Mouse (Mus musculus): ENCODE measurements at regions not wholly inside any gene's neighbourhood (a gene's known extent, or its start where the extent isn't known, plus 50 kb on each side); places are given as distances from the start of the nearest gene placed in this dataset.

- intact Hi-C loops (cut with DNase I), result no loop called here
- no peak for DNase-seq (ENCODE audit: low spot score in 2 of 2)
Measured at GRCm38 (mm10) chr8:89316566-89317175, 272.7 kb upstream of the Sall1 start.

- DNase-seq (ENCODE audit: low spot score in 2 of 2), result no peak
- intact Hi-C loops (cut with DNase I), result loop anchor here (5.0 kb wide), 1 partner anchor 273 kb away; the partner anchor contains the start of gene Sall1
Measured at GRCm38 (mm10) chr8:89314907-89315306, 270.9 kb upstream of the Sall1 start.

GRCm38 (mm10) chr8:89310696-89311214, 266.8 kb upstream of the Sall1 start:
- intact Hi-C loops (cut with DNase I), result loop anchor here (5.0 kb wide), 1 partner anchor 268 kb away; the partner anchor contains the start of gene Sall1
- no peak for DNase-seq (ENCODE audit: low spot score in 2 of 2)

GRCm38 (mm10) chr8:89309591-89309990, 265.6 kb upstream of the Sall1 start:
- DNase-seq (ENCODE audit: low spot score in 2 of 2), result no peak
- intact Hi-C loops (cut with DNase I), result no loop called here

- no peak for DNase-seq (ENCODE audit: low spot score in 2 of 2)
- intact Hi-C loops (cut with DNase I), result no loop called here
Measured at GRCm38 (mm10) chr8:89308950-89309349, 265.0 kb upstream of the Sall1 start.

GRCm38 (mm10) chr8:89308532-89308931, 264.6 kb upstream of the Sall1 start:
- intact Hi-C loops (cut with DNase I), result no loop called here
- no peak for DNase-seq (ENCODE audit: low spot score in 2 of 2)

GRCm38 (mm10) chr8:89307601-89308000, 263.6 kb upstream of the Sall1 start:
- intact Hi-C loops (cut with DNase I), result no loop called here
- DNase-seq (ENCODE audit: low spot score in 2 of 2), result no peak

- intact Hi-C loops (cut with DNase I), result no loop called here
- DNase-seq (ENCODE audit: low spot score in 2 of 2), result no peak
Measured at GRCm38 (mm10) chr8:89307085-89307484, 263.1 kb upstream of the Sall1 start.

GRCm38 (mm10) chr8:89304116-89304515, 260.2 kb upstream of the Sall1 start:
- no peak for DNase-seq (ENCODE audit: low spot score in 2 of 2)
- intact Hi-C loops (cut with DNase I), result no loop called here

- no peak for DNase-seq (ENCODE audit: low spot score in 2 of 2)
- intact Hi-C loops (cut with DNase I), result no loop called here
Measured at GRCm38 (mm10) chr8:89303326-89303725, 259.4 kb upstream of the Sall1 start.

GRCm38 (mm10) chr8:89299637-89300036, 255.7 kb upstream of the Sall1 start:
- DNase-seq (ENCODE audit: low spot score in 2 of 2), result no peak
- intact Hi-C loops (cut with DNase I), result no loop called here

- intact Hi-C loops (cut with DNase I), result no loop called here
- DNase-seq (ENCODE audit: low spot score in 2 of 2), result no peak
Measured at GRCm38 (mm10) chr8:89295686-89296085, 251.7 kb upstream of the Sall1 start.

GRCm38 (mm10) chr8:89289017-89289416, 245.1 kb upstream of the Sall1 start:
- intact Hi-C loops (cut with DNase I), result no loop called here

GRCm38 (mm10) chr8:89284871-89285564, 241.1 kb upstream of the Sall1 start:
- no peak for DNase-seq (ENCODE audit: low spot score in 2 of 2)
- intact Hi-C loops (cut with DNase I), result no loop called here

More at GRCm38 (mm10) chr8:89289017-89289416, 245.1 kb upstream of the Sall1 start:
- no peak for DNase-seq (ENCODE audit: low spot score in 2 of 2)

- no peak for DNase-seq (ENCODE audit: low spot score in 2 of 2)
Measured at GRCm38 (mm10) chr8:89283105-89284096, 239.4 kb upstream of the Sall1 start.

GRCm38 (mm10) chr8:89279844-89280243, 235.9 kb upstream of the Sall1 start:
- DNase-seq (ENCODE audit: low spot score in 2 of 2), result no peak
- intact Hi-C loops (cut with DNase I), result no loop called here

More at GRCm38 (mm10) chr8:89283105-89284096, 239.4 kb upstream of the Sall1 start:
- intact Hi-C loops (cut with DNase I), result no loop called here

- intact Hi-C loops (cut with DNase I), result no loop called here
- no peak for DNase-seq (ENCODE audit: low spot score in 2 of 2)
Measured at GRCm38 (mm10) chr8:89279142-89279541, 235.2 kb upstream of the Sall1 start.

GRCm38 (mm10) chr8:89273276-89273675, 229.3 kb upstream of the Sall1 start:
- intact Hi-C loops (cut with DNase I), result no loop called here
- DNase-seq (ENCODE audit: low spot score in 2 of 2), result no peak

- intact Hi-C loops (cut with DNase I), result no loop called here
- peak; percentile 7 to 8 for DNase-seq (ENCODE audit: low spot score in 2 of 2)
Measured at GRCm38 (mm10) chr8:89272381-89272815, 228.4 kb upstream of the Sall1 start.
